Mouse (Mus musculus): ENCODE data around the gene Mier1. TPM values are rescaled to one million over a fixed set of nuclear protein-coding genes. Genes with fewer than 3 reads are reported as not detected.

Gene Mier1
- total RNA-seq (2017): 111 and 118 TPM in 2 replicates

DNA sequence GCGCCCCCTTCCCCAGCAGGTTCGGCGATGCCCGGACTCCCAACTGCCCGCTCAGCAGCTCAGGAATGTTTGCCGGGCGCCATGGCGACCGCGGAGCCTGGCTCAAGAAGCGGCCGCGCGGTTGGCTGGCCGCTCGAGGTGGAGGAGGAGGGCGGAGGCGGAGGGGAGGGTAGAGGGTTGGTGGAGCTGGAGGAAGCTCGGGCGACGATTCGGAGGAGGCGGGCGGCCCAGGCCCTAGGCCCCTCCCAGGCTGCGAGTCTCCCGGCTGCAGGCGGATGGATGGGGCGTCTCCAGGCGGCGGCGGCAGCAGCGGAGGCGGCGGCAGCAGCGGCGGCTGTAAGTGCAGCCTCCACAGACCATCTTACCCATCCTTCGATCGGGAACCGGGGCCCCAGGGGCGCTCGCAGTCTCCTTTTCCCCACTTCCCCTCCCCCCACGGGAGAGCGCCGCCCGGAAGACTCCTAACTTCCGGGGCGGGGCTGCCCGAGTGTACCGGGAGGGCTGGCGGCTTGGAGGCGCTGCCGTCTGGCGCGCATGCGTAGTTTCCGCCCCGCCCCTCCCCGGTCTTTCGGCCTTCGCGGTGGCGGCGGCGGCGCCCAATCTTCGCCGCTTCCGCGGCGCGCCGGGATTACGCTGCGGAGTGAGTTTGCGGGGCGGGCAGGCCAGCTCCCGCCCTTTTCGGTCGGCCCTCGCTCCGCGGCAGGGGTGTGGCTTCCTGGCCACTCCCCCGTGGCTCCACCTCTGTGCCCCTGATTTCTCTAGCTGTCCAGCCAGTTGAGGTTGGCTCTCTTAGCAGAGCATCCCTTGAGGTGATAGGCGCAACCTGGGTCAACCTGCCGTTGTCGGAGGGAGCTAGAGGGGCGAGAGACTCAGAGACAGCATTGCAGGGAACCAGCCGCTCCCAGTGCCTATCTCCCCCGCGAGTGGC, at the start of gene Mier1, which contains the start of gene Wdr78:
Mier1 (plus strand) TSS at position 207 of the 928 bp plus-strand sequence.
Wdr78 (minus strand) TSS at position 372 of the 928 bp plus-strand sequence.
- ATAC-seq (replicated peaks in 1 of 2; ENCODE audit: insufficient read depth in 1 of 2, low FRiP score in 2 of 2, low TSS enrichment in 1 of 2, low read depth in 1 of 2, poor library complexity in 2 of 2, severe bottlenecking in 2 of 2): peak; percentile 93 to 97

- no peak for ATAC-seq (replicated peaks in 1 of 2; ENCODE audit: insufficient read depth in 1 of 2, low FRiP score in 2 of 2, low TSS enrichment in 1 of 2, low read depth in 1 of 2, poor library complexity in 2 of 2, severe bottlenecking in 2 of 2)
Observed at GRCm38 (mm10) chr4:103064421-103064820, 49.8 kb upstream of the Mier1 start.

DNA sequence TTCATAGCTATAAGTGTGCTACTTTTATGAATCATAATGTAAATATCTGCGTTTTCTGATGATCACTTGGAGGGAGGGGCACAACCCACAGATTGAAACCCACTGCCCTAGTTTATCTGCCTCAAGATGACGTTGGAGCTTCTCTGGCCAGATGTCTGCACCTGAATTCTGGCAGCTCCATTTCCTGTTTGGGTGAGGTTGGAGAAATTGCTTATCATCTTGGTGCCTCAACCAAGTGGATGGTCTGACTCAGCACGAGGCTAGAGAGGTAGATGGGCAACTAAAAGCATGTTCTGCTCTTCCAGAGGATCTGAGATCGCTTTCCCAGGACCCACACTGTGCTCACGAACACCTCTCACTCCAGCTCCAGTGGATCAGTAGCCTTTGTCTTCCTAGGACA, 49.2 kb upstream of the Mier1 start:
- no peak for ATAC-seq (replicated peaks in 1 of 2; ENCODE audit: insufficient read depth in 1 of 2, low FRiP score in 2 of 2, low TSS enrichment in 1 of 2, low read depth in 1 of 2, poor library complexity in 2 of 2, severe bottlenecking in 2 of 2)

DNA sequence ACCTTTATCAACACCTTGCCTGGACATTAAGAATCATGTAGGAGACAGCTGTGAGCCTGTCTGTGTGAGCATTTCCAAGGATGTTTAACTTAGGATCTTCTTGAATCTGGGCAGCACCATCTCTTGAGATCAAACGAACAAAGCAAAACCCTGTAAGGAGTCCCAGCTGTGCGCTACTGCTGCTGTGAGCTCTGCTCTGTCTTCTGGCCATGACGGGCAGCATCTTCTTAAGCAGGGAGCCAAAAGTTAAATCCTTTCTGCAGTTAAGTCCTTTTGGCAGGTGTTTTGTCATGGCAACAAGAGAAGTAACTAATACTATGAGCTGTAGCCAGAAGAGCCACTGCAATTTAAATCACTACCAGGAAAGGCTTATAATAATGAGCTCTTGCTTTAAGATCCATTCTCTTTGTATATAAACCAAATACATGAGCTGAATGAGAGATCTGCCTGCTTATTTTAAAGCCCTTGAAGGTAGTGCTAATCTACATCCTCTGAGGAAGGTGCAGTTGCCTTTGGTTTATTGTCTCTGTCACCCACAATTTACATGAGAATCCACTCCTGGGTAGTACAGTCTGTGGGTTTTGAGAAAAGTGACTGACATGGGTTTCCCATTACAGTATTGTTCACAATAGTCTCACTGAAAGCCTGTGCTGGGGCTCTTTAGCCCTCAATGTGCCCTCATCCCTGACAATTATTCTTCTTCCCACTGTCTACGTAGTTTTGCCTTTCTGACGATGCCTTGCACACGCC, 46.1 kb upstream of the Mier1 start:
- no peak for ATAC-seq (replicated peaks in 1 of 2; ENCODE audit: insufficient read depth in 1 of 2, low FRiP score in 2 of 2, low TSS enrichment in 1 of 2, low read depth in 1 of 2, poor library complexity in 2 of 2, severe bottlenecking in 2 of 2)

- no peak for ATAC-seq (replicated peaks in 1 of 2; ENCODE audit: insufficient read depth in 1 of 2, low FRiP score in 2 of 2, low TSS enrichment in 1 of 2, low read depth in 1 of 2, poor library complexity in 2 of 2, severe bottlenecking in 2 of 2)
Observed at GRCm38 (mm10) chr4:103070631-103071030, 43.6 kb upstream of the Mier1 start.

DNA sequence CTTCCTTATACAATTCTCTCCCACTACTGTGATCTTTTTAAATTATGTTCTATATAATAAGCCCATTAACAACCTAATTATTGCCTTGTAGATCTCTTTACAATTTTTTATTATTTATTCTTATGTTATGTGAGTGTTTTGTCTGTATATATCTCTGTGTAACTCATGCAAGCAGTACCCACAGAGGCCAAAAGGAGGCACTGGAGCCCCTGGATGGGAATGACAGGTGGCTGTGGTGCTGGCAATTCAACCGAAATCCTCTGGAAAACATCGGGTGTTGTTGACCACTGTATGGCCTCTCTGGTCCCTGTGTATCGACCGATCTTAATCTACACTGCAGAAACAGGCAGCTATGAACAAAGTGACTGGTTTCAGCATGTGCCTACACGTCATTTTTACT, 29.0 kb upstream of the Mier1 start:
- ATAC-seq (replicated peaks in 1 of 2; ENCODE audit: insufficient read depth in 1 of 2, low FRiP score in 2 of 2, low TSS enrichment in 1 of 2, low read depth in 1 of 2, poor library complexity in 2 of 2, severe bottlenecking in 2 of 2): no peak

- ATAC-seq (replicated peaks in 1 of 2; ENCODE audit: insufficient read depth in 1 of 2, low FRiP score in 2 of 2, low TSS enrichment in 1 of 2, low read depth in 1 of 2, poor library complexity in 2 of 2, severe bottlenecking in 2 of 2): no peak
Observed at GRCm38 (mm10) chr4:103095921-103096320, 18.3 kb upstream of the Mier1 start.

DNA sequence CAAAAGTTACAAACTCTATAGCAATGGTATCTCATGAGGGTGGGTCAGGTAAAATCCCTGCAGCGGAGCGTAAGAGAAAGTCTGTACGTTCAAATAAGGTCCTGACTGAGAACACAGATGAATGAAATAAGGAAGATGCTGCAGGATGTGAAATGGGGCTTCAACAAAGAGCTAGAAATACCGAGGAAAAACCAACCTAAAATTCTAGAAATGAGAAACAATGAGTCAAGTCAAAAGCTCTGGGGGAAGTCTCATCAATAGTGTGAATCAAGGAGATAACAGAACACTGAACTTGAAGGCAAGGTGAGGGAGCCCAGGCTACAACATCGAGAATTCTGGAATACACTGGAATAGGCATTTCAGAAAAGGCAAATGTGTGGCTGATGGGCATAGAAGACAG, 15.7 kb upstream of the Mier1 start:
- ATAC-seq (replicated peaks in 1 of 2; ENCODE audit: insufficient read depth in 1 of 2, low FRiP score in 2 of 2, low TSS enrichment in 1 of 2, low read depth in 1 of 2, poor library complexity in 2 of 2, severe bottlenecking in 2 of 2): no peak

DNA sequence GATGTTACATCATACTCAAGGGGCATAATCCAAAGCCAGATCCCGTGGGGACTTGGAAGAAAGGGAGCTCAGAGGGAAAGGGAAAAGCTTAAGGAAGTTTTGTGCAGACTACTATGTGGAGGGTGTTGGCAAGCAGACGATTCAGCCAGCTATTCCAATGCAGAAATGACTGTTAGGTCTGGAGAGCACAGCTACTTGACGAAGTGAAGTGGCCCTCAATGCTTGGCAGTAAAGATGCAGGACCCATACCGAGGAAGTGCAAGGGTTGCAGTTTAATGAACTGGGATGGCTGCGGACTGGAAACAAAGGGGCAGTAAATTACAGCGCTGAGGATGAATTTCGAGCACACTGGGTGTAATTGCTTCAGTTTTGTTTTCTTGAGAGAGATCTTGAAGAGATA, 1.5 kb upstream of the Mier1 start:
- ATAC-seq (replicated peaks in 1 of 2; ENCODE audit: insufficient read depth in 1 of 2, low FRiP score in 2 of 2, low TSS enrichment in 1 of 2, low read depth in 1 of 2, poor library complexity in 2 of 2, severe bottlenecking in 2 of 2): no peak

DNA sequence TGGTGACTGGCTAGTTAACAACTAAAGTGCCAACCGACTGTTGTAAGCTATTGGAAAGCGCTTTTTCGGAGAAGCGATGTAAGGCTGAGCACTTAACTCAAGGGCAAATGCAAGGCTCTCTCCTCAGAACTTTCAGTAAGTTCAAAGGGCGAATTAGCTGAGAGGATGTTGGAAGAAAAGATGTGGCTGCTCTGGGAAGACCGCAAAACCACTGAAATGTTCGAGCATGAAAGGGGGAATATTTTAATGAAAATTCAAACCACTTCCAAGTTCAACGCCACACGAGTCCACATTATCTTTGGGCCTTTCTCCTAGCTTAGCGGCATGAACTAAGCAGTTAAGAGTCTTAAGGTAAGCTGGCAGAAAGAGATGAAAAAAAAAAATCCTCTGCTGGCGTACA, 788 bp upstream of the Mier1 start:
- ATAC-seq (replicated peaks in 1 of 2; ENCODE audit: insufficient read depth in 1 of 2, low FRiP score in 2 of 2, low TSS enrichment in 1 of 2, low read depth in 1 of 2, poor library complexity in 2 of 2, severe bottlenecking in 2 of 2): no peak

DNA sequence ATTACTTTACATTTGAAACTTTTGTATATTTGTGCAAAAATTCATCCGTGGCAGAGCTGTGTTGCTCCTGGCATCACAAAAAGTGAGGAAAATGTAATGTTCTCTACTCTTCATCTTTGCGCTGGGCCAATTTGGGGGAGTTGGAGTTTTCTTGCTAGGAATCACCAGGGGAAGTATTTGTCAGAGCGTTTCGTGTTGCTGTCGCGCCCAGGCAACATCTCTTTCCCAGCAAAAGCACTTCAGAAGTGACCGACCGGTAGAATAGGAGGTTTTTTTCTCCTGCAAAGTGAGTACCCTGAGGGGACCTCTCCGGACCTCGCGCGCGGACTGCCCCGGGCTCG, 4.7 kb downstream of the Mier1 start:
- 0 out of 4 replicates have a peak, but pooled peaks of 1 of the 2 experiments have one; percentile 0 for ATAC-seq (replicated peaks in 1 of 2; ENCODE audit: insufficient read depth in 1 of 2, low FRiP score in 2 of 2, low TSS enrichment in 1 of 2, low read depth in 1 of 2, poor library complexity in 2 of 2, severe bottlenecking in 2 of 2)

DNA sequence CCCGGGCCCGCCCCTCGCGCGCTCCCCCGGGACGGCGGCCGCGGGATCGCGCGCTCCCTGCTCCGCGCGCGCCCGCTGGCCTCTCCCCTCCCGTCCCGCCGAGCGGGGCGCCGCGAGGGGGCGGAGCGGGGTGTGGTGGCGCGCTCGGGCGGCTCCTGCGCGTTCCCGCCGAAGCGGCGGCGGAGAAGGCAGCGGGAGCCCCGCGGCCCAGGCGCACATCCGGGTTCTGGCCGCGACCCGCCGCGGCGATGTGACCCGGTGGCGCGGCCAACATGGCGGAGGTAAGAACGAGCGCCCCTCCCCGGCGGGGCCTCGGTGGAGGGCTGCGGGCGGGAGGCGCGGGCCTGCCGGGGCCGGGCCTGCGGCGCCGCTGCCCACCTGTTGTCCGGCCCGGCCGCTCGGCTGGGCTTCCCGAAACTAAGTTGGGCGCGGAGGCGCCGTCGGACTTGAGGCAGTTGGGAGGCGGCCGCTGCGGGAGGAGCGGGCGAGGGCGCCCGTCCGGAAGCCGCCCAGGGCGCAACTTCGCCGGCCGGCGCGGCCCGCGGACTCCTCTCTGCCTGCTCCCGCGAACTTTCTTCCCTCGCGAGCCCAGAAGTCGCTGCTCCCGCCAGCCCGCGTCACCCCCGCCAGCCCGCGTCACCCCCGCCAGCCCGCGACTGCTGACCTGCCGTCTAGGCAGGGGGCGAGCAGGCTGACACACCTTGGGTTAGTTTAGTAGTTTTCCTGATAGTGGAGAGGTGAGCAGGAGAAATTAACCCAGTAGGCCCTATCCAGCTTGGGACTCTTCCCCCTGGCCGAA, 5.2 kb downstream of the Mier1 start:
- ATAC-seq (replicated peaks in 1 of 2; ENCODE audit: insufficient read depth in 1 of 2, low FRiP score in 2 of 2, low TSS enrichment in 1 of 2, low read depth in 1 of 2, poor library complexity in 2 of 2, severe bottlenecking in 2 of 2): peak; percentile 28 to 33

GRCm38 (mm10) chr4:103120028-103120384, 5.8 kb downstream of the Mier1 start:
- ATAC-seq (replicated peaks in 1 of 2; ENCODE audit: insufficient read depth in 1 of 2, low FRiP score in 2 of 2, low TSS enrichment in 1 of 2, low read depth in 1 of 2, poor library complexity in 2 of 2, severe bottlenecking in 2 of 2): no peak

GRCm38 (mm10) chr4:103120395-103120794, 6.2 kb downstream of the Mier1 start:
- ATAC-seq (replicated peaks in 1 of 2; ENCODE audit: insufficient read depth in 1 of 2, low FRiP score in 2 of 2, low TSS enrichment in 1 of 2, low read depth in 1 of 2, poor library complexity in 2 of 2, severe bottlenecking in 2 of 2): no peak

GRCm38 (mm10) chr4:103120874-103121389, 6.7 kb downstream of the Mier1 start:
- ATAC-seq (replicated peaks in 1 of 2; ENCODE audit: insufficient read depth in 1 of 2, low FRiP score in 2 of 2, low TSS enrichment in 1 of 2, low read depth in 1 of 2, poor library complexity in 2 of 2, severe bottlenecking in 2 of 2): no peak

DNA sequence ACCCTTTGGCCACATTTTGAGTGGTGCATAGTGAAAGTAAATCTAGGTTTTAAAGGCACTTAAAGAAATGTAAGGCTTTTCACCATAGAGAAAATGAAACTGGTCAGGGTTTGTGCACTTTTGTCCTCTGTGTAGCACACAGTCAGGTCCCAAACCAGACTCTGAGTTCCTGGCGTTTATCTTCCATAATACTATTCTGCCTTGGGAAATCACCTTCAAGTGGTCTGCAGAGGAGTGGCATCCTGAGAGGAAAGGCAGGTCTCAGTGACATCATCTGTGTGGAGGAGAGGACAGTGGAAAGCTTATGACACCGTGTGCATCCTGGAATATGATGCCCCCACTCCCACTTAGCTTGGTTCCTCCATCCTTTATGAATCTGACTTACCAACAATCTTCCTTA, 8.9 kb downstream of the Mier1 start:
- ATAC-seq (replicated peaks in 1 of 2; ENCODE audit: insufficient read depth in 1 of 2, low FRiP score in 2 of 2, low TSS enrichment in 1 of 2, low read depth in 1 of 2, poor library complexity in 2 of 2, severe bottlenecking in 2 of 2): peak; percentile 8 to 48; a peak in 3 of 4 replicates

GRCm38 (mm10) chr4:103123606-103124005, 9.4 kb downstream of the Mier1 start:
- no peak for ATAC-seq (replicated peaks in 1 of 2; ENCODE audit: insufficient read depth in 1 of 2, low FRiP score in 2 of 2, low TSS enrichment in 1 of 2, low read depth in 1 of 2, poor library complexity in 2 of 2, severe bottlenecking in 2 of 2)
